Mouse (Mus musculus) monocyte, adult 5-6 weeks (primary cell): ENCODE data around the gene Rpl5. TPM values are rescaled to one million over a fixed set of nuclear protein-coding genes. Genes with fewer than 3 reads are reported as not detected.

Source experiments
- ATAC-seq: fragments of 153-309, 156-312 bp; replicated peaks from 2 replicates; pipeline ENCODE4 v1.8.0; 2017; ENCODE audit warnings: mild to moderate bottlenecking; ENCODE audit not compliant: low TSS enrichment, insufficient number of reproducible peaks, severe bottlenecking, poor library complexity, low FRiP score
- total RNA-seq: library from RNA; stranded (forward); fragments of 200-1000, 200-491, 200-594 nt; gene quantifications from 3 replicates; pipeline ENCODE4 v1.2.3, GENCODE M21; 2017

Gene Rpl5
- total RNA-seq, 1 experiment from 2014 or later = 616 TPM

DNA sequence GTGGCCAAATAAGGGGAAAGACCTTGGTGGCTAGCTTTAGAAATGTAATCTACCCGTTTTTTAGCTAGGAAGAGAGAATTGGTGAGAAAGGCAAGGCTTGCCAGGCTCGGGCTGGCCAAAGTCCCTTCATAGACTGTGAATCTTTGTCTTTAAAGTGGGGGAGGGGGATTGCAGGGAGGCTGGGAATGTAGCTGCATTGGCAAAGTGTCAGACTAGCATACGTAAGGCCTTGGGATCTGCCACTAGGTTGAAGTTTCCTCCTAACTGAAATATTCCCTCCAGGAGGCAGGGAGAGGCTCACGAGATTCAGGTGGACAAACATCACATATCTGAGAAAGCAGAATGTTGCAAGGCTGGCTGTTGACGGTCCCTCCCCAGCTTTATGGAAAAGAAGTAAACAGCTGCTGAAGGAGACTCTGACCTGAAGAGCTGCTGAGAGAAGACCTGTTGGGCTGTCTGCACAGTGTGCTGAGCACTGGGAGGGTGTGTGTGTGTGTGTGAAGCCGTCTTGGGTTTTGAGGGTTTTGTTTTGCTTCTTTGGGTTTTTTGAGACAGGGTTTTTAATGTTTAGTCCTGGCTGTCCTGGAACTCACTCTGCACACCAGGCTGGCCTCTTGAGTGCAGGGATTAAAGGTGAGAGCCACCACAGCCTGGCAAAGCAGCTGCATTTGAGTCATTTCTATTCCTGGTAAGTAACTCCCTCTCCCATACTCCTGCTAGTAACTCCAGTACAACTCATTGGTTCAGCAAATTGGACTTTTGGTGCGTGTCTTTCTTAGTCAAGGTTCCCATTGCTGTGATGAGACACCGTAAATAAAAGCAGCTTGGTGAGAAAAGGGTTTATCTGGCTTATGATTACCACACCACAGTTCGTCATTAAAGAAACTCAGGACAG, 10.1 kb upstream of the Rpl5 start:
- ATAC-seq = no peak

DNA sequence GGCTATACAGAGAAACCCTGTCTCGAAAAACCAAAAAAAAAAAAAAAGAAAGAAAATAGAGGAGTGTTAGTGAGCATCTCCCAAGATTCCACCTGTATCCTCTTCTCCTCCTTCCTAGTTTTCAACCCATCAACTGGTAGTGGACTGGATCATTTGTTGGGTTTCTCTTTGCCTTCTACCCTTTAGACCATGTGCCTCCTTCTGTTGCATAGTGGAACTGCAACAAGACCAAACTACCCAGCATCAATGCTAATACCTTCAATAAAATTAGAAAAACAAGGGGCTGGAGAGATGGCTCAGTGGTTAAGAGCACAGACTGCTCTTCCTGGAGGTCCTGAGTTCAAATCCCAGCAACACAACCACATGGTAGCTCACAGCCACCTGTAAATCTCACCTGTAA, 8.8 kb upstream of the Rpl5 start:
- 0 out of 2 replicates have a peak, but pooled peaks have one; percentile 47 for ATAC-seq

DNA sequence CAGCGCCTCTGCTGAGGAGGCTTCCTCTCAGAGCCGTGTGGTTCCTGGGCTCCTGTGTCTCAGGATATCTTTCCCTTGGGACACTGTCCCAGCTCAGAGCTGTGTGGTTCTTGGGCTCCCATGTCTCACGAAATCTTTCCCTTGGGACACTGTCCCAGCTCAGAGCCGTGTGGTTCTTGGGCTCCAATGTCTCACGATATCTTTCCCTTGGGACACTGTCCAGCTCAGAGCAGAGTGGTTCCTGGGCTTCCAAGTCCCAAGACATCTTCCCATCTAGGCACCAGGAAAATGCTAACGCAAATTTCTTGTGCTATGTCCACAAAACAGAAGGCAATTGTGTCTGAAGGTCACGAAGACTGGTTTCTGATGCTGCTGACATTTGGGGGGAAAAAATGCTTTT, 5.6 kb upstream of the Rpl5 start:
- no peak for ATAC-seq

DNA sequence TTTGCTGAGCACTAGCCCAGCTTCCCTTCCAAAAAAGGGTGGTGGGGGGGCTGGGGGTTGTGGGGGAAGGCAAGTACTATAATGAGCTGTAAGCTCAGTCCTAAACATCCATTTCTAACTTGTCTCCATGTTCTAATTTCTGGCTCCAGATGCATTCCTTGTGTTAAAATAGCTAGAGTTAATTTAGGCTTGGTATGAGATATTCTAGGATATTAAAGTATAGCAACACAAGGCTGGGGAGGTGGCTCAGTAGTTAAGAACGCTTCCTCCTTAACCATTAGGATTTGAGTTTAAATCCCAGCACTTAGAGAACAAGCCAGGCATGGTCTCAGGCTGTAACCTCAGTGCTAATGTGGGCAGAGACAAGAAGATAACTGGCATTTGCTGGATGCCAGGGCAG, 4.0 kb upstream of the Rpl5 start:
- ATAC-seq = no peak

DNA sequence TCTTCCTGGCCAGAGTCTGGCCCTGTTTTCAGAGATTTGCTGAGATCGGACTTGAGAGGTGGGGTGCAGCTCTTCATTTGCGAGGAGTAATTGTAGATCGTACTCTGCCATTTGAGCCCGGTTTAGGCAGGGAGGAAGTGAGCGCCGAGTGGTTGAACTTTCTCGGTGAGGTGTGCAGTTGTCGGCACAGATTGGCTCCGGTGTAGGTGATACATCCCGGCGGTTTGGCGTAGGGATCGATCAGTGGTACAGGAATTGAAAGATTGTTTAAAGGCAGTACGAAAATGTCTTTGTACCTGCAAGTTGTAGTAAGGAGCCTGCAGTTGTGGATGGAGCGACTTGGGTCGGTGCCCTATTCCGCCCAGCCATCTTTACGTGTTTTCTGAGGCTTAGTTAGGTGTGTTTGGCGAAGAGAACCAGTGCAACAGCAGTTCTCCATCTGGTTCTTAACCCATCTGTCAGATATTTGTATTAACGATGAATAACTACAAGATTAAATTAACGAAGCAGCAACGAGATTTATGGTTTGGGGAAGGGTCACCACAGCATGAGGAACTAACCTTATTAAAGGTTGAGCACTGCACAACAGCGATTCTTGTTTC, 813 bp downstream of the Rpl5 start:
- ATAC-seq = peak; percentile 44

DNA sequence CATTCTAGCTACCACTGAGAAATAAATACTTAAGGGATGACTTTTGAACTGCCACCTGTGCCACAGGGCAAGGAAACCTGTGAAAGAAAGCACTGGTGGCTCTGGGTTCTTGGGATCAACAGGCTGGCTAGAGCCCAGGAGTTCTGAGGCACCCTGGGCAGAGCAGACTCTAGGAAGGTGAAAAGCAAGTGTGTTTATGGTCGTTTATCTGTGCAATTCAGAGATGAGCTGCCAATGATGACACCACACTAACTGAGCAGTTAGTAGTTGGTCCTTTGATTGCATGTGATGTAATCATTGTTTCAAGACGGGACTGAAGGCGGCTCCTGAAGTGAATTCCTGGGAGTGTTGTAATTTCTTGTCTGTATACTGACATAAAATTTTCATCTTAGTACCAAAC, 4.0 kb downstream of the Rpl5 start:
- ATAC-seq = no peak

DNA sequence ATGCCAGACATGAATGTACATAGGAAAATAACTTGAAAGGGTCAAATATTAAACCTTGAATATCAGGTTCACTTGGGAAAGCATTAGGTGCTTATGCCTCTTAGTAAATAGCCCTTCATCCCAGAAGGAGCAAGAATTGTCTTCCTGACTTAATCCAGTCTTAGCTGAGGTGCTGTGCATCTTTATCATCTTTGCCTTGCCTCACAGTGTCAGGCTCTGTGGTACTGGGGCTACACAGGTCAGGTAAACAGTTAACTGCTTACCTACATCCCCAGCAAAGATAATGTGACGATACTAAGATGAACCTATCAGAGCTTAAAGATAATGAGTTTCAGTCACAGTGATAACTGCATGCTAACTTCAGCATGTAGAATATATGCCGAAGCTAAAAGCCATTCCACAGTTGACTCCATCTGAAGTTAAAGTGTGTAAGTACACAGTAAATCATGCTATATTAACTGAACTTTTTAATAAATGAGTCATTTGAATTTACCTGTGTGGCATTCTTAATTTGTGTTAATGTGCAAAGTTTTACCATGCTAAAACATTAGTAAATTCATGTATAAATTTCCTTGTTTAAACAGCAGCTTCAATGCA, 8.3 kb downstream of the Rpl5 start:
- no peak for ATAC-seq

DNA sequence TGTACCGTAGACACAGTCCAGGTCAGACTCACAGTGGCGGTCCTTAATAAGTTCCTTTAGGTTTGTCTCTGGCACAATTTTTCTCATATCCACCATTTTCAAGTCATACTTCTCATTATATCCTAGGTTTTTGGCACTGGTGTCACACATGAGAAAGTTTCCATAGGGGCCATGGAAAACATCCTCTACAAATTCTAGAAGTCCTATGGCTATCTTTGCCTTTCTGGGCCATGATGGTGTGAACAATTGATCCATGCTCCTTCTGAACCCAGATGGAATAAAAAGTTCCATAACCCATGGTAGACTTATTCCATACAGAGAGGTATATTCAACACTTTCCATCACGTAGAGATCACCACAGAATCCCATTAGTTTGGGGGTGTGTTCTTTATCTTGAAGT, 9.4 kb downstream of the Rpl5 start:
- ATAC-seq = no peak

DNA sequence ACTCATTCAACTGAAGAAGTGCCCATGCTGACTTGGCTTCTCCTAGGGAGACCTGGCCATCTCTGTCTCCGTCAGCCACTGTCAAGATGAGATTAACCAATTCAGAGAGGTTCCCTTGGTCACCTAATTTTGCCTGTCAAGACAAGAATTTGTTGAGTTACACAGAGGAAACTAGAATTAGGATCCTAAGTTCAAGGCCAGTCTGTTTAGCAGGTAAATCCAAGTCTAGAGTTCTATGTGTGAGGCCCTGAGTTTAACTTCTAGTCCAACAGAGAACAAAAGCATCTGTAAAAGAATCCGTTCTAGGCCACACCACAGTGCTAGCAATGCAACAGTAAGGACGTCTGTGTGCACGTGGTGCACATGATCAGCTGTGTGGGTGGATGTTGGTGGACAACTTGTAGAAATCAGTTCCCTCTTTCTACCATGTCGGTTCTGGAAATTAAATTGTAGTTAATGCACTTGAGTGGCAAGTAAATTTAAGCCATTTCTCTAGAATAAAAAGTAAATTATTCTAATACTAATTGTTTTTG, 9.8 kb downstream of the Rpl5 start:
- no peak for ATAC-seq

DNA sequence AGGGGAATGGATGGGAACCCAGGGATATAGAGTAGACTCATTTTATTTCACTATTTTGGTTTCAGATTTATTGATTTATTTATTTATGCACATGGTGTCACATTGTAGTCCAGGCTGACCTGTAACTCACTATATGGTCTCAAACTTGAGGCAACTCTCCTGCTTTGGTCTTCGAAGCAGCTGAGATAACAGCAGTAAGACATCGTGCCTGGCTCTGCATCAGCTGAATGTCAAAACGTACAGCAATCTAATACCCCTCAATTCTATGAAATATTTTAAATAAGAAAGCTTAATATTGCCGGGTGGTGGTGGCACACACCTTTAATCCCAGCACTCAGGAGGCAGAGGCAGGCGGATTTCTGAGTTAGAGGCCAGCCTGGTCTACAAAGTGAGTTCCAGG, 10.7 kb downstream of the Rpl5 start:
- no peak for ATAC-seq

DNA sequence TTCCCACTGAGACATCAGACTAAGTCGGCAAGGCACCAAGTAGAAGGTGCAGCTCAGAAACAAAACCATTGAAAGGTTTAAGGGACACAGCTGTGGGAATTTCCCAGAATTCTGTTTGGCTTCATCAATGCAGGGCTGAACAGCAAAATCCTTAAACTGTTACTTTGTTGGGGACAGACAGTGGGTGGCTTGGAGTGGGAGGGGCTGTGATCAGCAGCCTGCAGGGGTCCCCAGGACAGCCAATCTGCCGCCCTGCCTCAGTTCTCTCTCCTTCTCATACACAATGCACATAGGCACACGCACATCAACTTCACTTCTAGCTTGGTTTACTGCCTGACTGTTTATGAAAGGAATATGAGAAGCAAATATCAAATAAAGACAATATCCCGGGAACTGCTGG, 15.0 kb downstream of the Rpl5 start:
- ATAC-seq = no peak

DNA sequence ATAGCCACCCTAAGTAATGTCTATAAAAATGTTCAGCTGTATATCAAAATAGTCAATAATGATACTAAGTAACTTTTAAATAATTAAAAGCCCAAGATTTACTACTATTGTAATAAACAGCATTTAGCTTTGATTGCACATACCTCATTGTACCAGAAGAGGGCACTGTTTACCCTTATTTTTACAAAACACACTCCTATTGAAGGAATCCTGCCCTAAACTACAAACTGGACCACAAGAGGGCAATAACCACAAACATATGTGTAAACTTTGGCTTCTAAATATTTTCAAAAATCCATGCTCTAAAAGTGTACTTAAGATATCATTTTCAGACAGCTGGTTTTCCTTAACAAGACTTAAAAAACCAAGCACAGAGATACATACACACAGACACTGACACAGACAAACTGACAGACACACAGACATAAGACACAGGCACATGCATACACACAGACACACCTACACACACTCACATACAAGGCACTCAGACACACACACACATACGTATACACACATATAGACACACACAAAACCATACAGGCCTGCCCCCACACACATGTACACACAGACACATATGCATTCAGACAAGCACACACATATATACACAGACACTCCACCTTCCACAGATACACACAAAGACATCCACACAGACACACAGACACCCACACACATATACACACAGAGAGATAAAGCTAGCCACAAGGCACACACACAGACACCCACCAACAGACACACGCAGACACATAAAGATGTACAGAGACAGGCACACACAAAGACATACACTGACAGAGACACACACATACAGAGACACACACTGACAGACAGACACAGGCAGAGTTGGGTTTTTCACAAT, 21.3 kb downstream of the Rpl5 start:
- ATAC-seq = peak; percentile 72; the same call in 1 of the 2 replicates

DNA sequence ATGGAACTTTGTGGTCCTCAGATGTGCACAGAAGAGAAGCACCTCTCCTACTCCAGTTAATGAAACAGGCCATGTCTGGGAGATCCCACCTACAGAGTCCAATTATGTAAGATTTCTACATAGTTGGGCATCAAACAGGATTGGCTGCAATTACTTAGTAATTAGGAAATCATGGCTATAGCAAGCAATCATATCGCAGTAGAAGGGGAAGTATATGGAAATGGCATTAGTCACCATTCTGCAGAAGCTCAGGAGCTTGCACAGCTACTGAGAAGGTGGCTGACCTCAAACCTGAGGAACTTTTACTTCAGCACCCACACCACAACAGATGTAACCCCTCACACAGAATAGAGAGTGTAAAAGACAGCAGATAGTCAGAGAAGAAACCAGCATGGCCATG, 22.5 kb downstream of the Rpl5 start:
- peak; percentile 87 for ATAC-seq

DNA sequence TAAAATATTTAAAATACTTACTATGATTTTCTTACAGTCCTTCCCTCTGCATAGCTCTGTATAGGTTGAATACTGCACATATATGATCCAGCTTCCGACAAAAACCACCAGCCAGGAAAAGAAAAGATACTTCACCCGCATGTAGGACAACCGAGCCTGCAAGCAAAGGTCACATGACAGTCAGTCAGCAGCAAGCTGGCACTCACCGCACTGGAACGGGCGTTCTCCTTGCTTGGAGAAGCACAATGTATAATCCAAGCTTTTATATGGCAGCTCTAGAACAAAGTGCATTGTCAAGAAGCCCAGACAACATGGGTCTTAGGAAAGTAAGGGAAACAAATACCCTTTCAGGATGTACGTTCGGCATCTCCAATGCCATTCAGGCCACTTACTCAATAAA, 24.3 kb downstream of the Rpl5 start:
- ATAC-seq = no peak

DNA sequence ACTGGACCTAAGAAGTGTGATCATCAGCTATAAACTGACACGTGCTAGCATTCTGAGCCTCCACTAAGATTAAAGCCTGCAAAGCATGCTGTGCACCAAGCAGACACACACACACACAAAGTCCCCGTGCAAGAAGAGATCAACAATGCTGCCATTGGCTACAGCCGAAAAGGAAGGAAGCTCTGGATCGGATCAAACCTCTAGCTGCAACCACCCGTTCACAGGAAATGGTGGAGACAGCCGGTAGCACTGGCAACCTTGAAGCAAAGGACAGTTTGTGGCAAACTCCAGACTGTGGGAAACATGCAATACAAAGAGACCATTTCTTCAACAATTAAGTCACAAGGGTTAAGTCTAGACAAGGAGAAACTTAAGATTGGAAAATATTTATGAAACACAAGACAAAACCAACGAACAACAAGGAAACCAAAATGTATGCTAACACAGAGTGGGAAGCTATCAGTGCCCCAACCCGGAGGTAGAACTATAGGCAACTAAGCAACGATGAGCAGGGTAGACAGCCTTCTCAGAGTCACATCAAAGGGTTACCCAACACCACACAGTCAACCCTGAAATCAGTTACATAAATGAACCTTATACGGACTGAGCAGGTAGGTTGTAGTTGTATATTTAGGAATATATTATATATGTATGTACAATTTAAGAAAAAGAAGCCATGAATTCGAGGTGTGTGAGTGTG, 26.4 kb downstream of the Rpl5 start:
- ATAC-seq = no peak

DNA sequence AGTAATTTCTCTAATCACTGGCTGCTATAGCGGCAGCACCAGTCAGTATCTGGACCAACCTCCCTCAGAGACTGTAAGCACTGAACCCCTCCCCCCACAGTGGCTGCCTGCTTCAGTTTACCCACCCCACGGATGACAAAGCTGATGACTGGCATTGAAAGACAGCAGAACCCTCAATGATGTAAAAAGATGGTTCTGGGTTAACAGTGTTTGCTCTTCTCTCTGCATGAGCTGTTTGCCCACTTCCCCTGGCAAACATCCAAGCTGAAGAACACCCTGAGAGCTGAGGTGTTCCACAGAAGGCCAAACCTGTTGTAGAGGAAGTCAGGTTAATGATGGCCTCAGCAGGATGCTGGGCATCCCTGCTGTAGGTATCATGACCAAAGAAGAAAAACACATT, 32.3 kb downstream of the Rpl5 start:
- ATAC-seq = peak; percentile 59

DNA sequence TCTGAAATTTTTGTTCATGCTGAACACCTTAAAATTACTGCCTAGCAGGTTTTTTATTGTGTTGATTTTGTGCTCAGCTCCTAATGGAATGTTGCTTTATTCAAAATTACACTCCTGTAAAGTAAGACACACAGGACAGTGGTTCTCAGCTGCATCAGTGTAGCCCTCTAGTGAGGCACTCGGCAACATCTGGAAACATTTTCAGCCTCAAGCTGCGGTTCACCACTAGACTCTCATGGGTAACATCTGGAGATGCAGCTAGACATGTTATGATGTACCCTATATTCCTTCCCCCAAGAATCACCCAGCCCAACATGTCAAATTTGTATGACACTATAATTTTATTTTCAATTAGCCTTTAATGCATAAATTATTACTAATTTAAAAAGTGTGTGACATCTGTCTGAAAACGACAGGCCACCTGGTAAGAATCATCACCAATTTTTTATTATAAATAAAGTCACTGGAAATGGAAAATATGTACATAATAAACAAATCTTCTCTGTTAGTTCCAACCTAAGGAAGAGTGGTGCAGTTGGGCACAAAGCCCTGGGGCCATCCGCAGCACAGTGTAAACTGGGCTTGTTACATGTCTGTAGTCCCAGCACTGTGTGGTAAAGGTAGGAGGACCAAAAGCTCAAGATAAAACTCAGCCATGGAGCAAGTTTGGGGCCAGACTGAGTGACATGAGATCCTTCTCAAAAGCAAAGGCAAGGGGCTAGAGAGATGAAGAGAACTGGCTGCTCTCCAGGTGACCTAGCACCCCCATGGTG, 33.1 kb downstream of the Rpl5 start:
- no peak for ATAC-seq
